Comparison of ENCODE assay signal across 24 mouse cellular contexts in the genomic region with DNA sequence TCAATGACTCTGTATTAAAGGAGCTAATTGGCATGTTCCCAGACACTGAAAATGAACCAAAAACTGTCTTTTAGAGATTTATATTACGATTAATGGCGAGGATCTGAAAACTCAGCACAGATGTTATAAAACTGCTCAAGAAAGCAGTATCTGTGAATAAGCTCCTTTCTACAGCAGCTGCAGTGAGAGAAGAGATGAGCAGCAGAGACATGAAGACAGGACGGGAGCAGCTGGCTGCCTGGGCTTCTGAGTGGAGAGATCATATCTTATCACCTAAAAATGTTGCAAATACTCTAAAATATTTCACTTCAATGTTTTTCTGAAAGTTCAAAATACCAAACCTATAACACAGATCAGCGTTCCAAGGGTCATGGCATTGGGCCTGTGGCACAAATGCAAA.
DNase-seq lines count a peak whose midpoint lies in the region; ATAC-seq and TF ChIP-seq lines count a peak whose summit lies in the region.
"Had no signal": no experiment of that assay in that cellular context is flagged by ENCODE, and none has a peak within 500 bp of the region (broad histone marks: within the 10 kb centered on the region; RNA-seq: fewer than 3 reads in every experiment).

No protein-coding gene starts in this region.

- H3K9ac ChIP-seq in neural tube, embryonic 15.5 days (replicated peaks), result no peak overlapping the region
- H3K9ac ChIP-seq: embryonic facial prominence, embryonic 13.5 days; embryonic facial prominence, embryonic 15.5 days; forebrain, embryonic 13.5 days; forebrain, embryonic 15.5 days had no signal

- no peak overlapping the region for H3K4me2 ChIP-seq in neural tube, embryonic 15.5 days
- H3K4me2 ChIP-seq: embryonic facial prominence, embryonic 13.5 days; embryonic facial prominence, embryonic 15.5 days; forebrain, embryonic 13.5 days; forebrain, embryonic 15.5 days had no signal

- H3ac ChIP-seq in C2C12 (ENCODE audit: control insufficient read depth, insufficient read length, low read depth), result no peak overlapping the region

- ATAC-seq in frontal cortex, adult (ENCODE audit: low TSS enrichment), result peak; percentile 52; the same call in 1 of the 2 replicates
- ATAC-seq in neural tube, embryonic 15.5 days (ENCODE audit: low FRiP score), result no peak
- ATAC-seq: activated CD4-positive, CD25-positive, alpha-beta regulatory T cell, adult 4 months; CD4-positive, CD25-positive, alpha-beta regulatory T cell, adult 4 months; forebrain, embryonic 13.5 days; forebrain, embryonic 15.5 days; Patski had no signal

- no peaks in the 10 kb centered on the region for H3K9me3 ChIP-seq in neural tube, embryonic 15.5 days (replicated peaks)
- H3K9me3 ChIP-seq: embryonic facial prominence, embryonic 15.5 days; forebrain, embryonic 13.5 days; forebrain, embryonic 15.5 days; G1E had no signal

- no peaks in the 10 kb centered on the region for H3K27me3 ChIP-seq in C2C12 (ENCODE audit: control insufficient read depth, insufficient read depth, insufficient read length)
- H3K27me3 ChIP-seq in neural tube, embryonic 15.5 days (replicated peaks), result no peaks in the 10 kb centered on the region
- H3K27me3 ChIP-seq: CH12.LX; embryonic facial prominence, embryonic 13.5 days; embryonic facial prominence, embryonic 15.5 days; forebrain, embryonic 13.5 days; forebrain, embryonic 15.5 days; Patski had no signal

- H3K79me2 ChIP-seq in C2C12 (ENCODE audit: control insufficient read depth, insufficient read depth), result no peaks in the 10 kb centered on the region

- H3K36me3 ChIP-seq in C2C12 (ENCODE audit: control insufficient read depth, insufficient read depth), result no peaks in the 10 kb centered on the region
- H3K36me3 ChIP-seq in neural tube, embryonic 15.5 days, result no peaks in the 10 kb centered on the region
- H3K36me3 ChIP-seq: embryonic facial prominence, embryonic 13.5 days; embryonic facial prominence, embryonic 15.5 days; forebrain, embryonic 15.5 days; G1E had no signal

- no peaks in the 10 kb centered on the region for H3K79me3 ChIP-seq in C2C12 (ENCODE audit: low read depth)

- no peak overlapping the region for H3K4me3 ChIP-seq in C2C12 (ENCODE audit: insufficient read depth, poor library complexity, severe bottlenecking)
- no peak overlapping the region for H3K4me3 ChIP-seq in neural tube, embryonic 15.5 days (replicated peaks)
- H3K4me3 ChIP-seq: embryonic facial prominence, embryonic 13.5 days; embryonic facial prominence, embryonic 15.5 days; erythroblast, embryonic 14.5 days; forebrain, embryonic 13.5 days; forebrain, embryonic 15.5 days had no signal

- 80% methylated on average over 4 of the region's 4 CpGs for WGBS in neural tube, embryonic 15.5 days

- H3K27ac ChIP-seq in neural tube, embryonic 15.5 days (replicated peaks), result no peak overlapping the region
- H3K27ac ChIP-seq: embryonic facial prominence, embryonic 13.5 days; embryonic facial prominence, embryonic 15.5 days; forebrain, embryonic 13.5 days; forebrain, embryonic 15.5 days had no signal

- H3K4me1 ChIP-seq in neural tube, embryonic 15.5 days, result no peaks in the 10 kb centered on the region
- H3K4me1 ChIP-seq: embryonic facial prominence, embryonic 13.5 days; embryonic facial prominence, embryonic 15.5 days; forebrain, embryonic 13.5 days; forebrain, embryonic 15.5 days had no signal

- TF ChIP-seq CTCF in C2C12 (IDR thresholded peaks at IDR 0.05; ENCODE audit: control insufficient read depth, insufficient read depth, insufficient read length), result no peak

- no peak for DNase-seq in frontal cortex, postnatal 36 days (ENCODE audit: low spot score in 2 of 2)
- peak; percentile 5 for DNase-seq in brain, adult 2 months (ENCODE audit: low read depth, low spot score)
- DNase-seq in adrenal gland, adult 8-10 months, result no peak
- DNase-seq: adrenal gland, postnatal 10 days; adrenal gland, postnatal 25 days; cerebellum, adult 11-12 months; cerebellum, adult 2 months; cerebellum, adult 9-11 months; cerebellum, postnatal 14 days; cerebellum, postnatal 36 days; embryo, embryonic 11 days had no signal

TF ChIP-seq in C2C12, 6 proteins besides CTCF, POLR2A, EP300 and RAD21:
- TF ChIP-seq USF1 (IDR thresholded peaks at IDR 0.05; ENCODE audit: low read depth), result no peak
- TF ChIP-seq CEBPB (IDR thresholded peaks at IDR 0.05; ENCODE audit: low read depth), result no peak
- peak; percentile 10 for TF ChIP-seq MYOD1 (IDR thresholded peaks at IDR 0.05; ENCODE audit: control insufficient read depth, insufficient read length, low read depth)
- no peak for TF ChIP-seq MYOG (IDR thresholded peaks at IDR 0.05; ENCODE audit: control insufficient read depth, extremely low read depth, insufficient read length)
